Mouse (Mus musculus) adrenal gland (tissue): ENCODE results near the gene Psen2.

Source experiments
- intact Hi-C: fragments of 180-260 bp; cut with DNase I; formaldehyde crosslinking; loops from one replicate; pipeline ENCODE4 v1.15.1; 2025

Psen2 gene

DNA sequence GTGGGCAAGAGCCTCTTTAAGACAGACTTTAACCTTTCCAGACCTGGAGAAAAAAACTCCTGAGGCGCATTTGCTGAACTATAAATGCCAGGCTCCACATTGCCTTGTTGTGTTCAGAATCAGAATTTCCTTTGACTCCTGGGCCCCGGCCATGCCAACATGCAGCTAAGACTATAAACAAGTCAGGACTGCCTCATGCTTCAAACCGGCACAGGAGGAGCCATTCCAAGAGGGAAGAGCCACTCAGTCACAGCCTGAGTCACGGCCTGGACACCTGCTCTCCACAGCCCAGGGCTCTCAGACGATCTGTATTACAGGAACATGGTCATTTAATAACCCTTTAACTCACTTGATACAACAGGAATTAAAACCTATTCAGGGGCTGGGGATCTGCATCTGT is 62.5 kb downstream of the Psen2 start:
- intact Hi-C loops = no loop called here

DNA sequence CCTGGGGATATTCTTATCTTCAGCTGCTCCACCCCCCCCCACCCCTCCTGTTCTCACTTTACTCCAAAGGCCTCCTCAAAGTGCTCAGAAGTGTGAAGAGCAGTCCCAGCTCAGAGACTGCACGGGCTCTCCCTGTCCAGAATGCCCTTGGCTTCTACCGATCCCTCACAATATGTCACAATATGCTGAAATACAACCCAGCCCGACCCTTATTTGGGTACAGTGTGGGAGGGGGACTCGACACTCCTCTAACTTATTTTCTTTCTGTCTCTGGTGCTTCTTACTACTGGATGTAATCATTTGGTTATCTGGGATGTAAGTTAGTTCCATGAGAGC is 63.6 kb downstream of the Psen2 start:
- intact Hi-C loops = loop anchor here (10.0 kb wide), 1 partner anchor 215 kb away; no protein-coding TSS in a partner anchor

DNA sequence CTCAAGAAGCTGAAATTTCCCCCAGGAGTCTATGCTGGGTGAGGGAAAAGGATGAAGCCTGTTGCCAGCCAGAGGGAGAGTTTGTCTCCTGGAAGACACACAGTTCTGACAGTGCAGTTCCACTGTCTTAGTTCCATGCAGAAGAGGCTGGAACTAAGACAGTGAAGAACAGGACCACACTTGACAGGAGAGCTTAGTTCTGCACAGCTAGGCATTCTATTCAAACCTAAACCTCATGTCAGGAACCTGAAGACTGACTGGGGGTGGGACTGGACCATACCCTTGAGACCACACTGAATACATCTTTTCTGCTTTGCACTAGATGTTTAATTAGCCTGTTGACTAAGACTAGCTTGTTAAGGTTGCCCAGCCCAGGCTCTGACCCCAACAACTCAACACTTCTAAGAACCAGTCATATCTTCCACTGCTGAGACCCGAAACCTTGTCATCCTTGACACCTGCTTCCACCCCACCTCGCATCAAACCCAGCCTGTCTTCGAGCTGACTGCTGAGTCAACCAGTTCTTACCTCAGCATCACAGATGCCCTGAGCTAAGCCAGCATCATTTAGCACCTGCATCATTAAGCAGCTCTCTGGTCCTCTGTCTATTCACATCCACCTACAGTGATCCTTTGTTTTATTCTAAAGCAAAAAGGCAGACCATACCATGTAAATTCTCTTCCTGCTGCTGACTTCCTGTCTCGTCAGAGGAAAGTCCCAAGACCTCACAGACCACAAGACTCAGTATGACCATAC is 64.1 kb downstream of the Psen2 start, which contains the start of gene Coq8a:
Gene Coq8a, minus strand, starts transcription at position 644 of the 756 bp plus-strand sequence.
- intact Hi-C loops = loop anchor here (10.0 kb wide), 1 partner anchor 216 kb away; no protein-coding TSS in a partner anchor

DNA sequence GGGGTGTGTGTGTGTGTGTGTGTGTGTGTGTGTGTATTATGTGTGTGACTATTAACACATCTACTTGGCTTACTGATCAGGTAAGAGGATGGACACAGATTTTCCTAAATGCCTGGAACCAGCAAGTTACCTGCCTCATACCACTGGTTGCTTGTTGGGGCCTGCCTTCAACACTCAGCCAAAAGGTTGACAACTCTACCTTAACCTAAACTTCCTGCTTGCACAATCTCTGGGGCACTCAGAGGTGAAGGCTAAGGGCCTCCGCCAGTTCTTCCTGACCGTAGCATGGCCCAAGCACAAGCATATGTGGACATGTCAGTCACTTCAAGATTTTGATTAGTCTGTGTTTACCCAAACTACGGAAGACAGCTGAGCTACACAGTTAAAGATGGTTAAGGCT is 65.3 kb downstream of the Psen2 start:
- intact Hi-C loops = loop anchor here (10.0 kb wide), 1 partner anchor 217 kb away; no protein-coding TSS in a partner anchor

DNA sequence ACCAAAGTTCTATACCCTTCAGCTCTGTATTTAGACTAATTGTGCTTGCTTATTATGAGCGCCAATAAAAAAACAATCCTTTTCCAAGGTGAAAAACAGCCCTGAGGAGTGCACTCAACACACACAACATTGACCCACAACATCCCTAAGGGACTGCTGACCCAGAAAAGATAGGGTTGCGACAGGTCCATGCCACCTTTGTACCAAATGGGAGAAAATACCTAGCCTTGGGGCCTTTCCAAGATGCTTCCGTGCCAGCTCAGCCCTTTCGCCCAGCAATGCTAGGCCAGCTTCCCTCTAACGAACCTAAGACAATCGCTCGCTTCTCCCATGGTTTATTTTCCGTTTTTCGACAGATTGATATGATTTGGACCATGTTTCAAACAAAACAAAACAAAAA is 66.7 kb downstream of the Psen2 start:
- intact Hi-C loops = loop anchor here (10.0 kb wide), 1 partner anchor 218 kb away; no protein-coding TSS in a partner anchor

DNA sequence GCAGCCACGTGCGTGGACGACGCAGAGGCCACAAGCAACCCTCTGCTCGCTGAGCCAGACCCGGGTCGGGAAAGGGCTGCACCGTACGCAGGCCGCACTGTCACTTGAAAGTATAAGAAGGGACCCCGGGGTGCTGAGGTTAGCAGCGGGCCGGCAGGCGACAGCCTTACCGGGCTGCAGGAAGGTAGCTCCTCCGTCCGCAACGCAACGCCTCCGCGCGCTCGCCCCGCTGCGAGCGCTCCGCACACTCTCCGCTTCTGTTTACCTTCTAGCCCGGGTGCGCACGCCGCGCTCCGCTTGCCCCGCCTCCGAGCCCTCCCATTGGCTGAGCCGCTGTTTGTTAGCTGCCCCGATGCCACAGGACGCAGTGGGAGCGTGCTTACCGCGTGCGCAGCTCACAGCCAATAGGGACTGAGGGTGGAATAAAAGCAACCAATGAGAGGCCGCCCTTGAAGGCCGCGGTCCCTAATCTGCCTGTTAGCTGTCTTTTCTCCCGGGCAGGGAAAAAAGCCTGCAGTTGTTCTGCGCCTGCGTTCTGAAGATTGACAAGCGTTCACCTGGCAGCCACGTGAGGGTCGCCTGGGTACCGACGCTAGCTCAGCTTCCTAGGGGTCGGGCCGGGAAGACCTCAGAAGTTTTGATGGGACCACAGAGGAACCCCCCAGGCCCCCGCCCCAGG is 67.4 kb downstream of the Psen2 start:
- intact Hi-C loops = loop anchor here (10.0 kb wide), 1 partner anchor 219 kb away; no protein-coding TSS in a partner anchor

- intact Hi-C loops = loop anchor here (10.0 kb wide), 1 partner anchor 220 kb away; no protein-coding TSS in a partner anchor
Measured at GRCm38 (mm10) chr1:180194781-180195471, 68.3 kb downstream of the Psen2 start.

- intact Hi-C loops = loop anchor here (10.0 kb wide), 1 partner anchor 221 kb away; no protein-coding TSS in a partner anchor
Measured at GRCm38 (mm10) chr1:180194048-180194447, 69.2 kb downstream of the Psen2 start.

- intact Hi-C loops = loop anchor here (10.0 kb wide), 1 partner anchor 221 kb away; no protein-coding TSS in a partner anchor
Measured at GRCm38 (mm10) chr1:180193391-180193935, 69.8 kb downstream of the Psen2 start.

DNA sequence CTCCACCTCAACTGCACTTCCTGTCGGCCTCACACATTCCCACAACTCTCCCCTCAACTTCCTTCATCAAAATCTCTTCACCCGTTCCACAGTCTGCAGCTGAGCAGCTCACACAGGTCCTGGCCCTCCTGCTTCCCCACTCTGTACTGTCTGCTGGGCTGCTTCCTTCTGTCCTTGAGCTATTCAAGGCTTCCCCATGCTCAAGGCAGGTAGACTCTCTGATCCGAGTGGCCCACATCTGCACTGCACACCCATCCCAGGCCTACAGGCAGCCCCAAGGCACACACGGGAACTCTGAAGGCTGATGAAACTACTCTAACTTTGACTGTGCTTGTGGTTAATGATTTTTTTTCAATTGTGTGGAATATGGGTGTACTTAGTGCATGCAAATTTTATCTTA is 70.4 kb downstream of the Psen2 start:
- intact Hi-C loops = loop anchor here (10.0 kb wide), 1 partner anchor 222 kb away; no protein-coding TSS in a partner anchor

DNA sequence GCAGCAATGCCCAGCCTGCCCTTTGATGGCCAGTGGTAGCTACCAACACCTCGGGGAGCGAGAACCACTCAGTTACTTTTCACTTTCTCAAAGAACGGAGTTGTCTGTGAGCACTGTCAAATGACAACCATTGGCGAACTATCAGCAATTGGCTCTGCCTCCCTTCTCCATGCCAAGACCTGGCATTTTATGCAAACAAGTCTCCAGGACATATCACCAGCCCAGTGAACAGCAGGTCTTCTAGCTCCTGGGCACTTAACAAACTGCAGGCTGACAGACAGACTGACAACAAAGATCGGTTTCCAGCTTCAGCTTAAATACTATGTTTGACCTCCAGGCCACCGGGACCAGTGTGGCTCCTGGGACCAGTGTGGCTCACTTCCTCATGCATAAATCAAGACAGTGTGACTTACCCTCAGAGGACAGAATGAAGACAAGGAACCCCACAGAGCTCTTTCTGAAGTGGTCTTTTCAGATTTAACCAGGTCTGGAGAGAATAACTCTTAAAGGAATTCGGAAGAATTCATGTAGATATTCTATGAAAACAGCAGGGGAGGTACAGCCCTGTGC is 71.5 kb downstream of the Psen2 start:
- intact Hi-C loops = loop anchor here (10.0 kb wide), 1 partner anchor 223 kb away; no protein-coding TSS in a partner anchor

GRCm38 (mm10) chr1:180191112-180191511 is 72.1 kb downstream of the Psen2 start:
- intact Hi-C loops = loop anchor here (10.0 kb wide), 1 partner anchor 224 kb away; no protein-coding TSS in a partner anchor

DNA sequence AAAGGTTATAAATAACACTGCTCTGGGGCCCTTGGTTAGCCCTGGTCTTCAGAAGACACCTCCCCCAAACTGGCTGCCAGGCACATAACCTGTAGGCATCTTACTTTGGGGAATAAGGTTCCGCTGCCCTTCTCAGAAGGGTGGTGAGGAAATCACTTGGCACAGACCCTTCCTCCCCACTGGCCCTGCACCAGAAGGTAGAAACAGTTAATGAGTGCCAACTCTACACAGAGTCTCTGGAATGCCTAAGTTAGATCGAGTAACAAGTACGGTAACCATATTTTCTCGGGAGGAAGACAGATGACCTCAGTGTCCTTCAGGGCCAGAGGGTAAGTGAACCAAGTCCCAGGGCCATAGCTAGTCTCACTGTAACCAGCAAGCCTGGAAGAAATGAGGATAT is 74.3 kb downstream of the Psen2 start:
- intact Hi-C loops = no loop called here

GRCm38 (mm10) chr1:180186371-180186770 is 76.9 kb downstream of the Psen2 start:
- intact Hi-C loops = no loop called here

- intact Hi-C loops = no loop called here
Measured at GRCm38 (mm10) chr1:180185877-180186276, 77.4 kb downstream of the Psen2 start.

DNA sequence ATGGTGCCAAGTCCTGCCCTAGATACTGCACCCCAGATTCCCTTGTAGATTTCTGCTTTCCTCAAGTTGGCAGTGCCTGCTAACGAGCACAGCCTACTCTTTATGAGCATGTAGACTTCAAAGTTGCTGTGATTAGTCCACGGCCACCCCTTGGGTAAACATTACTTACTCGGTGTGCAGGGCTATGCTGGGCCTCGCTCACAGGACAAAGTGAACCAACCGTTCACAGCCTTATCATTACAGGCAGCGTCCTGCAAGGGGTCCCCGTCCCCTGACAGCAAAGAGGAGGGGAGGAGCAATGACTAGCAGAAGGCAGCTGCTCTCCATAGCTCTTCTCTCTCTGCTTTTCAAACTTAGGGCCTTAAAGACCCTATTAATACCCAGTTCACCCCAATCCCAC is 78.5 kb downstream of the Psen2 start:
- intact Hi-C loops = no loop called here

GRCm38 (mm10) chr1:180183525-180184159 is 79.6 kb downstream of the Psen2 start:
- intact Hi-C loops = no loop called here

- intact Hi-C loops = no loop called here
Measured at GRCm38 (mm10) chr1:180182731-180183130, 80.5 kb downstream of the Psen2 start.

GRCm38 (mm10) chr1:180181966-180182319 is 81.3 kb downstream of the Psen2 start:
- intact Hi-C loops = no loop called here

DNA sequence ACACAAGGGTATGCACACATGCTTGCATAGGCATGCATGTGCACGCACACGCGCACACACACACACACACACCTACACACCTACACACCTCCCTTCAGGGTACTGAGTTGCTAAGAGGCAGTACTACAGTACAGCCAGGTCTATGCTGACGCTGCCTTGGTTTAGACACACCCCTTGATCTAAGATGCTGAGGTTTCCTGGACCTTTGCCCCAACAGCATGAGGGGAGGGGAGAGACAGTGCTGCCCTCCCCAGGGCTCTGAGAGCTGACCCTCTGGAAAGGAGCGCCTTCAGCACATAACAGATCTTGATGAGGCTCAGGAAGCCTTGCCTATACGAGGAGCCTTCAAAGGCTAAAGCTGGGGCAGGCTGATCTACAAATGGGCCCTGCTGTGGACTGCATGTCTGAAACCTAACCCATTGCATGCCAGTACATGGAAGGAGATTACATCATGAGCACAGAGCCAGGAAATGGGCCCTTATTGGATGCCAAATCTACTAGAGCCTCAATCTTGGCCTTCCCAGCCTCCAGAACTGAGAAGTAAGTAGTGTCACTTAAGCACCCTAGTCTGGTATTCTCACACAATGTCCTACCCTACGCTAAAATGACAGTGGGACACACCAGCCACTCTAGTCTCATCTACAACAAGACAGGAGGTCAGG is 81.8 kb downstream of the Psen2 start:
- intact Hi-C loops = no loop called here
